Mouse (Mus musculus) myocyte (in vitro differentiated cells): Measurements from ENCODE around the gene Angptl2. TPM values are rescaled to one million over a fixed set of nuclear protein-coding genes. Genes with fewer than 3 reads are reported as not detected.
"Not testable (repeated sequence)": the region's sequence is repeated elsewhere in the genome, so short reads cannot be mapped to it uniquely, and the experiment has no call there.

Experiments used
- H3K27me3 ChIP-seq: one replicate; pipeline ENCODE4 v1.6.1; 2011; ENCODE audit not compliant: control insufficient read depth, insufficient read depth, insufficient read length
- H3K36me3 ChIP-seq: one replicate; pipeline ENCODE4 v1.6.1; 2011; ENCODE audit not compliant: control insufficient read depth, insufficient read depth
- H3K4me2 ChIP-seq: one replicate; pipeline ENCODE4 v1.6.1; 2011; ENCODE audit warnings: low read depth, control low read depth
- H3K4me3 ChIP-seq: one replicate; pipeline ENCODE4 v1.5.1; 2011; ENCODE audit warnings: mild to moderate bottlenecking, control low read depth, moderate library complexity
- H3K79me2 ChIP-seq: one replicate; pipeline ENCODE4 v1.6.1; 2011; ENCODE audit not compliant: control insufficient read depth, insufficient read depth
- H3ac ChIP-seq: one replicate; pipeline ENCODE4 v1.6.1; 2011; ENCODE audit not compliant: control insufficient read depth, insufficient read length
- CEBPB ChIP-seq: IDR thresholded peaks from 2 replicates; pipeline ENCODE4 v1.6.1; 2011; ENCODE audit warnings: mild to moderate bottlenecking, moderate library complexity; ENCODE audit not compliant: poor library complexity, insufficient read depth, severe bottlenecking
- E2F4 ChIP-seq: IDR thresholded peaks from one replicate; pipeline ENCODE4 v1.6.1; 2011; ENCODE audit warnings: mild to moderate bottlenecking, control low read depth, moderate library complexity; ENCODE audit not compliant: insufficient read depth
- MAX ChIP-seq: IDR thresholded peaks from one replicate; pipeline ENCODE4 v1.6.1; 2011; ENCODE audit warnings: low read depth, mild to moderate bottlenecking, control low read depth
- MYOD1 ChIP-seq, 3 experiments: IDR thresholded peaks; one replicate each; pipeline ENCODE4 v1.6.1; 2011; ENCODE audit warnings: control low read depth in 2 of 3, low read depth in 2 of 3, mild to moderate bottlenecking in 2 of 3, moderate library complexity in 1 of 3; ENCODE audit not compliant: insufficient read length in 2 of 3, control insufficient read depth in 1 of 3
- MYOG ChIP-seq, 3 experiments: IDR thresholded peaks; one replicate each; pipeline ENCODE4 v1.6.1; 2011; ENCODE audit warnings: control low read depth in 2 of 3, low read depth in 2 of 3, mild to moderate bottlenecking in 2 of 3; ENCODE audit not compliant: insufficient read length in 2 of 3, control insufficient read depth in 1 of 3, insufficient read depth in 1 of 3
- POLR2A ChIP-seq: IDR thresholded peaks from one replicate; pipeline ENCODE4 v1.6.1; 2011; ENCODE audit warnings: low read depth, mild to moderate bottlenecking, control low read depth, moderate library complexity; ENCODE audit not compliant: insufficient read length
- POLR2AphosphoS2 ChIP-seq: IDR thresholded peaks from one replicate; pipeline ENCODE4 v1.6.1; 2011; ENCODE audit warnings: low read depth, control low read depth; ENCODE audit not compliant: insufficient read length
- REST ChIP-seq: IDR thresholded peaks from one replicate; pipeline ENCODE4 v1.6.1; 2011; ENCODE audit warnings: mild to moderate bottlenecking, control low read depth, moderate library complexity; ENCODE audit not compliant: insufficient read depth, insufficient read length
- SRF ChIP-seq: IDR thresholded peaks from one replicate; pipeline ENCODE4 v1.6.1; 2011; ENCODE audit warnings: low read depth; ENCODE audit not compliant: control insufficient read depth, insufficient read length
- TCF12 ChIP-seq: IDR thresholded peaks from one replicate; pipeline ENCODE4 v1.6.1; 2011; ENCODE audit warnings: mild to moderate bottlenecking, control low read depth; ENCODE audit not compliant: poor library complexity, insufficient read depth, severe bottlenecking
- TCF3 ChIP-seq: IDR thresholded peaks from one replicate; pipeline ENCODE4 v1.6.1; 2011; ENCODE audit warnings: low read depth, control low read depth; ENCODE audit not compliant: insufficient read length
- USF1 ChIP-seq: IDR thresholded peaks from one replicate; pipeline ENCODE4 v1.6.1; 2011; ENCODE audit warnings: low read depth, mild to moderate bottlenecking, control low read depth, moderate library complexity
- polyA plus RNA-seq: library from polyadenylated mRNA; unstranded; fragments of >200 nt; fragmentation: generic; extraction: Trizol; gene quantifications from one replicate; pipeline ENCODE4 v1.2.1, GENCODE M21; 2012; ENCODE audit warnings: missing spikeins

The Angptl2 gene
- polyA plus RNA-seq, 1 experiment, result 130 TPM

GRCm38 (mm10) chr2:33205939-33206525 is 9.8 kb upstream of the Angptl2 start:
- Histone ChIP-seq H3ac (no peak overlapping the region), H3K27me3 (no peaks in the 10 kb centered on the region), H3K4me2 (peak overlapping the region; percentile 92), H3K79me2 (no peaks in the 10 kb centered on the region), H3K4me3 (no peak overlapping the region), H3K36me3 (no peaks in the 10 kb centered on the region)
- TF ChIP-seq REST (no peak), MAX (no peak), TCF12 (peak; percentile 25), USF1 (no peak), MYOD1 (IDR thresholded peaks at IDR 0.05; ENCODE audit: control insufficient read depth in 1 of 3, insufficient read length in 2 of 3, low read depth in 2 of 3) (peak in 2 of 3 experiments; percentile 74 to 95), MYOG (IDR thresholded peaks at IDR 0.05; ENCODE audit: control insufficient read depth in 1 of 3, insufficient read depth in 1 of 3, insufficient read length in 2 of 3, low read depth in 2 of 3) (peak; percentile 41 to 89 (median 61)), POLR2A (no peak), E2F4 (no peak), POLR2AphosphoS2 (no peak), TCF3 (peak; percentile 37), SRF (no peak), CEBPB (no peak)

DNA sequence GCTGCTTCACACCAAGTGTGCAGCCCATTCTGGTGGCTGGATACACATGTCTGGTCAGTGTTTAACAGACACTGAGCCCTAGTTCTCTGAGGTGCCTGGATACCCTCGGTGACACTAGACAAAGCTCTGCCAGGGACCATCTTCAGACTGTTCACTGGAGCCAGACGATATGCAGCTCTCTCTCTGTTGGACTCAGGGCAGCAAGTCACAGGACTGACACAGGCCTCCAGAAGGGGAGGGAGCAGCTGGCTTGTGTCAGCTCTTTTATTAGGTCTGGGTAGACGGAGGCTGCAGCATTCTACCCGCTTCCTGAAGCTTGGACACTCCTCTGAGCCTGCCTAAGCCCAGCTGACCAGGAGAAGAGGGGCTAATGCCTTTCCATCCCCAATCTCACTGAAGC is 8.8 kb upstream of the Angptl2 start:
- Histone ChIP-seq H3K27me3 (no peaks in the 10 kb centered on the region), H3K36me3 (no peaks in the 10 kb centered on the region), H3K79me2 (no peaks in the 10 kb centered on the region), H3K4me2 (peak overlapping the region; percentile 92), H3ac (no peak overlapping the region), H3K4me3 (no peak overlapping the region)
- TF ChIP-seq REST, result no peak
- no peak for TF ChIP-seq TCF3
- peak; percentile 25 to 31 (median 27) for TF ChIP-seq MYOD1 (IDR thresholded peaks at IDR 0.05; ENCODE audit: control insufficient read depth in 1 of 3, insufficient read length in 2 of 3, low read depth in 2 of 3)
- TF ChIP-seq CEBPB, result no peak
- TF ChIP-seq POLR2A, result no peak
- TF ChIP-seq E2F4, result no peak
- TF ChIP-seq TCF12, result no peak
- TF ChIP-seq MYOG (IDR thresholded peaks at IDR 0.05; ENCODE audit: control insufficient read depth in 1 of 3, insufficient read depth in 1 of 3, insufficient read length in 2 of 3, low read depth in 2 of 3), result peak in 2 of 3 experiments; percentile 64 to 71
- TF ChIP-seq MAX, result no peak
- TF ChIP-seq SRF, result no peak
- TF ChIP-seq USF1, result no peak
- no peak for TF ChIP-seq POLR2AphosphoS2

DNA sequence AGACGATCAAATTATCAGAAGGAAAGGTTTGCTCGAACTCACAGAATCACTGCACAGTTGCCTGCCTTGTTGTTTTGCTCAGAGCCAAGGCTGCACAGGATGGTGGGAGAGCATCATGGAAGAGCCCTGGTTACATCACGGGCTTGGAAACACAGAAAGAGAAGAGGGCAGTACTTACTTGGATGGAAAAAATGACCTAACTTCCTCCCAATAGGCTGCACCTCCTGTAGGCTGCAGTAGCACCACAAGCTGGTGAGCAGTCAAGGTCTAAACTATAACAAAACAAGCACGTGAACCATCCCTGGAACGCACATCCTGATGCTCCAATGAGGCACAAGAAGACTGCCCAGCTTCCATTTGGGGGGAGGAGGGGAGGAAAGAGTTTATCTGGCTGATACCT is 7.7 kb upstream of the Angptl2 start:
- Histone ChIP-seq H3K36me3 (no peaks in the 10 kb centered on the region), H3K79me2 (no peaks in the 10 kb centered on the region), H3K27me3 (no peaks in the 10 kb centered on the region), H3ac (no peak overlapping the region), H3K4me3 (no peak overlapping the region), H3K4me2 (no peak overlapping the region)
- TF ChIP-seq SRF, result no peak
- no peak for TF ChIP-seq MAX
- no peak for TF ChIP-seq TCF12
- TF ChIP-seq USF1, result no peak
- TF ChIP-seq MYOD1 (IDR thresholded peaks at IDR 0.05; ENCODE audit: control insufficient read depth in 1 of 3, insufficient read length in 2 of 3, low read depth in 2 of 3), result no peak

DNA sequence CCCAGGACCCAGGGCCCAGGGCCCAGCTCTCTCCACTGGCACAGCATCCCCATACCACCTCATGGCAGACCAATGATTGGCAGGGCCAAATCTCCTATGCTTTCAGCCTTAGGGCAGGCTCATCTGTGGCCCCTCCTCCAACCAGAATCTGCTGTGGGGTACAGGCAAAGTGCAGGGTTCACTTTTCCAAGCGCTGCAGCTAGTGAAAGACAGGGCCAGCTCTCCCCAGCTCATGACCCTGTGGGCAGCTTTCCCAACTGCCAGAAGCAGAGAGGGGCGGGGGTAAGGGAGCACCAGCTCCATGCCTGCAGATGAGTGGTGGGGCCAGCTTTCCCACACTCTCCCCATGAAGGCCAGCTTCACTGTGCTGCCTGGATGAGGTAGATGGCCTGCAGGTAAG is 5.0 kb upstream of the Angptl2 start:
- Histone ChIP-seq H3K79me2 (no peaks in the 10 kb centered on the region), H3K4me2 (no peak overlapping the region), H3ac (no peak overlapping the region), H3K36me3 (no peaks in the 10 kb centered on the region), H3K27me3 (no peaks in the 10 kb centered on the region), H3K4me3 (no peak overlapping the region)
- TF ChIP-seq SRF (no peak), TCF3 (no peak), REST (no peak), E2F4 (no peak), USF1 (no peak), TCF12 (no peak), MAX (no peak), POLR2A (no peak), MYOG (IDR thresholded peaks at IDR 0.05; ENCODE audit: control insufficient read depth in 1 of 3, insufficient read depth in 1 of 3, insufficient read length in 2 of 3, low read depth in 2 of 3) (no peak), MYOD1 (IDR thresholded peaks at IDR 0.05; ENCODE audit: control insufficient read depth in 1 of 3, insufficient read length in 2 of 3, low read depth in 2 of 3) (no peak)

- not testable (repeated sequence) for H3K4me3 ChIP-seq, H3K4me2 ChIP-seq, H3K36me3 ChIP-seq, H3K27me3 ChIP-seq, H3ac ChIP-seq, H3K79me2 ChIP-seq
Observed at GRCm38 (mm10) chr2:33211263-33211662, 4.6 kb upstream of the Angptl2 start.
